Mouse (Mus musculus): ENCODE results near the gene Kmt2c.

DNA sequence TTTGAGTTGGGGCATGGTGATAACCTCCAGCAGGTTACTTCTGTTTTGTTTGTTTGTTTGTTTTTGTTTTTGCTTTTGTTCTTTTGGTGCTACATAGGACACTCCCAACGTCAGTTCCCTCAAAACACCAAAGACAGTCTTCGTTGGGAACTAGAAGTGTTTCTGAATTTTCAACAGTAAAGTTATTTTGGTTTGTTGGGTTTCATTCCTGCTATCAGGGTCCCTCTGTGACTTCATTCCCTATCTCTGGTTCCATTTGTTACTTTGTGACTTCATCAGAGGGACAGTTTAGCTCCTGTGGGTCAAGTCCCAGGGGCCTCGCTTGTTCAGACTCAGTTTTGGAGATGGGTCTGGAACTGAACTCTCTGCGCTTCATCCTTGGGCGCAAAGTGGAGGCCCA, 17.2 kb upstream of the Kmt2c start, which contains the start of gene Cct8l1:
- no peak for TF ChIP-seq GATA1 (IDR thresholded peaks at IDR 0.05; ENCODE audit: borderline replicate concordance, low read length)
- no peak for TF ChIP-seq FLI1 (IDR thresholded peaks at IDR 0.05; ENCODE audit: low read length)

Measured in megakaryocyte, embryonic 14.5 days (primary cell).